Mouse (Mus musculus): ENCODE data around the gene Pitpnc1.

- no peak for TF ChIP-seq CTCF (IDR thresholded peaks at IDR 0.05; ENCODE audit: low read depth)
- TF ChIP-seq EP300 (IDR thresholded peaks at IDR 0.05; ENCODE audit: low read depth) = no peak
These were observed at the start of gene Pitpnc1 for GRCm38 (mm10) chr11:107470521-107471041.
